Mouse (Mus musculus) midbrain, embryonic 10.5 days (tissue): Measurements from ENCODE around the gene Arhgap35. TPM values are rescaled to one million over a fixed set of nuclear protein-coding genes. Genes with fewer than 3 reads are reported as not detected.

ENCODE experiments used
- DNase-seq: peaks from one replicate; pipeline ENCODE4 v3.0.0-alpha.2; 2017; ENCODE audit warnings: low spot score
- H3K27ac ChIP-seq: fragments of 300-500 bp; sonication (generic); replicated peaks from 2 replicates; pipeline ENCODE4 v1.5.1; 2016; ENCODE audit warnings: mild to moderate bottlenecking
- H3K27me3 ChIP-seq: fragments of 300-500 bp; sonication (generic); 2 replicates; pipeline ENCODE4 v1.6.1; 2016; ENCODE audit warnings: low read depth, mild to moderate bottlenecking; ENCODE audit not compliant: poor library complexity, severe bottlenecking
- H3K36me3 ChIP-seq: fragments of 300-500 bp; sonication (generic); 2 replicates; pipeline ENCODE4 v1.6.1; 2016; ENCODE audit warnings: mild to moderate bottlenecking, moderate library complexity
- H3K4me1 ChIP-seq: fragments of 300-500 bp; sonication (generic); 2 replicates; pipeline ENCODE4 v1.6.1; 2016
- H3K4me3 ChIP-seq: fragments of 300-500 bp; sonication (generic); 2 replicates; pipeline ENCODE4 v1.5.1; 2016; ENCODE audit warnings: mild to moderate bottlenecking, moderate library complexity
- H3K9me3 ChIP-seq: fragments of 300-500 bp; sonication (generic); replicated peaks from 2 replicates; pipeline ENCODE4 v1.6.1; 2016; ENCODE audit warnings: mild to moderate bottlenecking
- WGBS: fragments of 180-500 bp; shearing (Covaris S2); methylation state at CpG from one replicate; pipeline ENCODE4 v1.1.7; 2016; 5-methylcytosine and 5-hydroxymethylcytosine counted together
- polyA plus RNA-seq: library from polyadenylated mRNA; unstranded; fragments of >200 nt; fragmentation: Nextera tagmentation; extraction: Ambion mirVana; gene quantifications from 2 replicates; pipeline ENCODE4 v1.2.1, GENCODE M21; 2016

Gene Arhgap35
- polyA plus RNA-seq, 1 experiment from 2014 or later = 25.4 TPM

DNA sequence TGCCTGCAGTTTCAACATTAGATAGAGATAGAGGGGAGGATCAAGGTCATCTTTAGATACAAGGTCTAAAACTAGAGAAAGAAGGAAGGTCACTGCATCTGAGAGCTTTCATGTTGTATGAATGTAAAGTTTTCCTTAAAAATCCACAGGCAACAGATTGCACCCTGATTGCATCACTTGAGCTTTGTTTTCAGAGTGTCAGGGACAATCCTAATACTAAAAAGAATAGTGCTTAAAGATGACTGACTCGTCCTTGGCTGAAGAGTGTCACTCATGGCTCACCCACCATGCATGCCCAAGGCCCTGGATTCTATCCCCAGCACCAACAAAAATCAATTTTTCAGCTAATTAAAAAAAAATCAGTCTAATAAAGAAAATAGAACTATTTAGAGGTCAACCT is 23.5 kb downstream of the Arhgap35 start:
- peaks cover 50% of the 10 kb centered on the region for H3K36me3 ChIP-seq
- no peak overlapping the region for H3K4me3 ChIP-seq
- DNase-seq = no peak
- H3K27me3 ChIP-seq = no peaks in the 10 kb centered on the region
- H3K9me3 ChIP-seq = no peaks in the 10 kb centered on the region
- WGBS = 89% methylated on average over 1 of the region's 1 CpGs
- no peaks in the 10 kb centered on the region for H3K4me1 ChIP-seq
- no peak overlapping the region for H3K27ac ChIP-seq

- Histone ChIP-seq H3K27ac (no peak overlapping the region), H3K9me3 (no peaks in the 10 kb centered on the region), H3K4me3 (no peak overlapping the region), H3K27me3 (no peaks in the 10 kb centered on the region), H3K36me3 (peaks cover 24% of the 10 kb centered on the region; the same call in 1 of the 2 replicates), H3K4me1 (0 out of 2 replicates have a peak, but pooled peaks cover under 1% of the 10 kb centered on the region)
- DNase-seq = no peak
- 92% methylated on average over 3 of the region's 3 CpGs for WGBS
Observed at GRCm38 (mm10) chr7:16587649-16588048, 27.1 kb downstream of the Arhgap35 start.

- Histone ChIP-seq H3K4me3 (no peak overlapping the region), H3K36me3 (peaks cover 17% of the 10 kb centered on the region; the same call in 1 of the 2 replicates), H3K27ac (no peak overlapping the region), H3K27me3 (no peaks in the 10 kb centered on the region), H3K4me1 (peaks cover 10% of the 10 kb centered on the region; the same call in 1 of the 2 replicates), H3K9me3 (no peaks in the 10 kb centered on the region)
- DNase-seq = no peak
Observed at GRCm38 (mm10) chr7:16584384-16584783, 30.4 kb downstream of the Arhgap35 start.

- Histone ChIP-seq H3K27me3 (no peaks in the 10 kb centered on the region), H3K4me1 (peaks cover 10% of the 10 kb centered on the region; the same call in 1 of the 2 replicates), H3K27ac (no peak overlapping the region), H3K36me3 (peaks cover 16% of the 10 kb centered on the region; the same call in 1 of the 2 replicates), H3K4me3 (no peak overlapping the region), H3K9me3 (no peaks in the 10 kb centered on the region)
- 93% methylated on average over 1 of the region's 1 CpGs for WGBS
- no peak for DNase-seq
Observed at GRCm38 (mm10) chr7:16583775-16584174, 31.0 kb downstream of the Arhgap35 start.

- H3K36me3 ChIP-seq = peaks cover 14% of the 10 kb centered on the region; the same call in 1 of the 2 replicates
- peaks cover 10% of the 10 kb centered on the region; the same call in 1 of the 2 replicates for H3K4me1 ChIP-seq
- no peaks in the 10 kb centered on the region for H3K27me3 ChIP-seq
- H3K9me3 ChIP-seq = no peaks in the 10 kb centered on the region
- no peak overlapping the region for H3K4me3 ChIP-seq
- no peak for DNase-seq
- 90% methylated on average over 3 of the region's 3 CpGs for WGBS
- H3K27ac ChIP-seq = no peak overlapping the region
Observed at GRCm38 (mm10) chr7:16582299-16582698, 32.5 kb downstream of the Arhgap35 start.

GRCm38 (mm10) chr7:16581276-16582100 is 33.3 kb downstream of the Arhgap35 start:
- Histone ChIP-seq H3K27me3 (no peaks in the 10 kb centered on the region), H3K4me3 (no peak overlapping the region), H3K9me3 (no peaks in the 10 kb centered on the region), H3K36me3 (peaks cover 11% of the 10 kb centered on the region), H3K4me1 (peaks cover 10% of the 10 kb centered on the region; the same call in 1 of the 2 replicates), H3K27ac (no peak overlapping the region)
- WGBS = 81% methylated on average over 13 of the region's 13 CpGs
- DNase-seq = no peak

DNA sequence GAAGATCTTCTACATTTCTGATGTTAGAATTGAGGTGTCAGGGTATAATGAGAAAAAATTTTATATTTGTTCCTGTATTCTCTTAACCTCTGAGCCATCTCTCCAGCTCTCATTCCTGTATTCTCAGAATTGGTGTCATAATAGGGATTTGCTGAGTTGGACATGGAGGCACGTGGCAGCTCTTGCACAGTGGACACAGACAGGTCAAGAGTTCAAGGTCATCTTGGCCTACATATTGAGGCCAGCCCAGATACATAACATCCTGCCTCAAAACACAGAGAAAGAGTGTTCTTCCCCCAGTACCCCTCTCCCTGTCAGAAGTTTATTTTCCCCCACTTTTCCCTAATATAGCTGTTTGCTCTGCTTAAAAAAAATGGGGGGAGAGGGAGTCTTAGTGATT is 38.1 kb downstream of the Arhgap35 start:
- Histone ChIP-seq H3K4me1 (peaks cover 7% of the 10 kb centered on the region; the same call in 1 of the 2 replicates), H3K9me3 (no peaks in the 10 kb centered on the region), H3K4me3 (no peak overlapping the region), H3K36me3 (peaks cover 9% of the 10 kb centered on the region), H3K27ac (no peak overlapping the region), H3K27me3 (no peaks in the 10 kb centered on the region)
- DNase-seq = no peak
- WGBS = 70% methylated on average over 1 of the region's 1 CpGs

GRCm38 (mm10) chr7:16571191-16571590 is 43.6 kb downstream of the Arhgap35 start:
- no peak for DNase-seq
- 93% methylated on average over 1 of the region's 1 CpGs for WGBS
- no peaks in the 10 kb centered on the region for H3K4me1 ChIP-seq

GRCm38 (mm10) chr7:16570737-16571136 is 44.1 kb downstream of the Arhgap35 start:
- Histone ChIP-seq H3K4me3 (no peak overlapping the region), H3K27ac (no peak overlapping the region), H3K36me3 (no peaks in the 10 kb centered on the region), H3K27me3 (no peaks in the 10 kb centered on the region), H3K9me3 (no peaks in the 10 kb centered on the region), H3K4me1 (no peaks in the 10 kb centered on the region)
- no peak for DNase-seq
- WGBS = 100% methylated on average over 1 of the region's 1 CpGs

More at GRCm38 (mm10) chr7:16571191-16571590, 43.6 kb downstream of the Arhgap35 start:
- H3K27ac ChIP-seq = no peak overlapping the region
- H3K27me3 ChIP-seq = no peaks in the 10 kb centered on the region
- H3K9me3 ChIP-seq = no peaks in the 10 kb centered on the region
- H3K36me3 ChIP-seq = no peaks in the 10 kb centered on the region
- H3K4me3 ChIP-seq = no peak overlapping the region

GRCm38 (mm10) chr7:16564491-16564890 is 50.3 kb downstream of the Arhgap35 start:
- H3K36me3 ChIP-seq = peaks cover 57% of the 10 kb centered on the region
- no peak overlapping the region for H3K27ac ChIP-seq
- no peak for DNase-seq
- 94% methylated on average over 8 of the region's 8 CpGs for WGBS
- no peaks in the 10 kb centered on the region for H3K9me3 ChIP-seq
- no peaks in the 10 kb centered on the region for H3K4me1 ChIP-seq
- no peaks in the 10 kb centered on the region for H3K27me3 ChIP-seq
- no peak overlapping the region for H3K4me3 ChIP-seq

DNA sequence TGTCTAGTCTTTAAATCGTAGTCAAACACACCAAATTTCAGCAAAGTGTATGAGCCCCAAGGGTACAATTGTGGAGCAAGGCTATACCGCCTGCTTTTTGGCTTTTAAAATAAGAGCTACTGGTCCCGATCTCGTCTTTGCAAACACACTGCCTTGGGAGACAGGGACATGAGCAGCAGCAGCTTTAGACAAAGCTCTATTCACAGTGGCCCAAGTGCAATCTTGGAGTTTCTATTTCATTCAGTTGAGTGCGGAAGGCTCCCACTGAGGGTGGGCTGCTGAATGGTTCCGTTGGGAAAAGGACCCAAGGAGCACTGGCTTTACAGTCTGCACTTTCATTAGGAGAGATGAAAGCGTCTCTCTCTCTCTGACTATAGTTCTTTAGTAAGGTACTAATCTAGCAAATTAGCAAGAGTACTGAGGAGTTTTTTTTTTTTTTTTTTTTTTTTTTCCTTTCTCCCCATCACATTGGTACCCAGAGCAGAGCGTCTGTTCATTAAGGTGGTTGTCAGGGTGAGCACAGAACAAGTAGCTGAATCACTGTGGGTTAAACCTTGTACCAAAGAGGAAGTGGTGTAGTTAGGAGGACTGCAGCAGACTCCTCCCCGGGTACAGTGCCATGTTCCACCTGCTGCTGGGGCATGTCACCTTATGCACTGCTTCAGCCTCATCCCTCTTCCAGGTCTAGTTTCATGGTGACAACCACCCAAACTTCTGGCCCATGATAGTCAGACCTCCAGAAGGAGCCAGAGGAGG is 56.8 kb downstream of the Arhgap35 start:
- Histone ChIP-seq H3K36me3 (peaks cover 61% of the 10 kb centered on the region), H3K27me3 (no peaks in the 10 kb centered on the region), H3K4me3 (no peak overlapping the region), H3K9me3 (no peaks in the 10 kb centered on the region), H3K4me1 (no peaks in the 10 kb centered on the region; the same call in 1 of the 2 replicates), H3K27ac (no peak overlapping the region)
- WGBS = 83% methylated on average over 9 of the region's 9 CpGs
- no peak for DNase-seq

DNA sequence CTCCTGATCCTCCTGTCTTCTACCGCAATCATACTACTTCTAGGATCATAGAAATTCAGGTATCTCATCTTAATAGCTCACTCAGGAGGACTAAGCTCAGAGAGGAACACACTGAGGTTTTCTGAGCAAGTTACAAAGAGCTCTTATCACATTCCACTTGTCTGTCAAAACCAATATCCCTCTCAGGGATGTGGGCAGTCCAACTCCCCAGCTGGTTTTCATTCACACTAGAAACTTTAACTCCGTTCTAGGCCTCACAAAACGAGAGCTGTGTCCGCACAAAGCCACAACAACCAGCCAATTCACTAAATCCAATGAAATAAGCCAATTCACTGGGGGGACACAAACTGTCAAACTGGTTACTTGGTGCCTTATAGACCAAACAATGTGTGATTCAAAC is 57.5 kb downstream of the Arhgap35 start:
- H3K4me3 ChIP-seq = no peak overlapping the region
- no peaks in the 10 kb centered on the region; the same call in 1 of the 2 replicates for H3K4me1 ChIP-seq
- no peaks in the 10 kb centered on the region for H3K27me3 ChIP-seq
- no peak for DNase-seq
- peaks cover 55% of the 10 kb centered on the region for H3K36me3 ChIP-seq
- H3K27ac ChIP-seq = no peak overlapping the region
- WGBS = 78% methylated on average over 4 of the region's 4 CpGs
- H3K9me3 ChIP-seq = no peaks in the 10 kb centered on the region

DNA sequence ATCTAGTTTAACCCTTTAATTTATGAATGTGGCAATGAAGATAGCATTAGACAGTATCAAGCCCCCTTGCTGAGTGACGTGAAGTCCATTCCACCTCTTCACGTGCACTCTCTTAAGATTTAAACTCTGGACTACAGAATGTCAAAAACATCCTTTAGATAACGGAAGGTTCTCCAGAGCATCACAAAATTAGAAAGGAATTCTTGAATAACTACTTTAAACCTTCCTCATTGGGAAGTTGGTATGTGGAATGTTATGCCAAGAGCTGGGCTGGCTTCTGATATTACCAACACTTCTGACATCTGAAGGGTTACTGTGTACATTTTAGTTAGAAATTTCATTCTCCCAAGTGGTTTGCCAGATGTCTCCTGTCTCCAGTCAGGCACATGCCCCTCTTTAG is 60.6 kb downstream of the Arhgap35 start:
- Histone ChIP-seq H3K9me3 (no peaks in the 10 kb centered on the region), H3K4me1 (no peaks in the 10 kb centered on the region; the same call in 1 of the 2 replicates), H3K27ac (no peak overlapping the region), H3K36me3 (peaks cover 50% of the 10 kb centered on the region), H3K27me3 (no peaks in the 10 kb centered on the region), H3K4me3 (no peak overlapping the region)
- DNase-seq = no peak
- 92% methylated on average over 3 of the region's 3 CpGs for WGBS
